Mouse (Mus musculus) gastrocnemius, postnatal 25 days (tissue): Measurements from ENCODE around the gene Lman1l. TPM values are rescaled to one million over a fixed set of nuclear protein-coding genes. Genes with fewer than 3 reads are reported as not detected.
A peak's percentile ranks its signal among the peaks of the same experiment; 100 is the strongest.

Source experiments
- DNase-seq: peaks from one replicate; pipeline ENCODE4 v3.0.0; 2022
- long read RNA-seq, 2 experiments: library from polyadenylated mRNA; stranded (forward); transcript quantifications; one replicate each; pipeline ENCODE4 v2.0.0; 2021
- total RNA-seq, 2 experiments: library from RNA; stranded (reverse); gene quantifications; 1 replicate in 1 of 2; 2 replicates in 1 of 2; pipeline ENCODE4 v1.2.3; 2021

Gene Lman1l
- not detected for total RNA-seq
- long read RNA-seq, experiment 1: 0 reads
- long read RNA-seq, experiment 2: 0 reads

GRCm38 (mm10) chr9:57620674-57621073 is at the start of gene Lman1l:
Gene Lman1l (minus strand): TSS chr9:57620774.
- DNase-seq: no peak

- DNase-seq: no peak
Observed at GRCm38 (mm10) chr9:57669566-57669965, 49.0 kb upstream of the Lman1l start.

- DNase-seq: no peak
Observed at GRCm38 (mm10) chr9:57668277-57668676, 47.7 kb upstream of the Lman1l start.

GRCm38 (mm10) chr9:57667817-57668216 is 47.2 kb upstream of the Lman1l start:
- no peak for DNase-seq

- no peak for DNase-seq
Observed at GRCm38 (mm10) chr9:57667136-57667535, 46.6 kb upstream of the Lman1l start.

GRCm38 (mm10) chr9:57666536-57666935 is 46.0 kb upstream of the Lman1l start:
- DNase-seq: no peak

- DNase-seq: no peak
Observed at GRCm38 (mm10) chr9:57664616-57665015, 44.0 kb upstream of the Lman1l start.

GRCm38 (mm10) chr9:57661552-57661951 is 41.0 kb upstream of the Lman1l start:
- no peak for DNase-seq

GRCm38 (mm10) chr9:57660501-57660900 is 39.9 kb upstream of the Lman1l start:
- DNase-seq: no peak

GRCm38 (mm10) chr9:57659774-57660173 is 39.2 kb upstream of the Lman1l start:
- DNase-seq: peak; percentile 63

GRCm38 (mm10) chr9:57658970-57659369 is 38.4 kb upstream of the Lman1l start:
- DNase-seq: no peak

GRCm38 (mm10) chr9:57657843-57658242 is 37.3 kb upstream of the Lman1l start:
- DNase-seq: no peak

- DNase-seq: peak; percentile 32
Observed at GRCm38 (mm10) chr9:57656631-57657350, 36.2 kb upstream of the Lman1l start.

- DNase-seq: peak; percentile 84
Observed at GRCm38 (mm10) chr9:57655749-57656148, 35.2 kb upstream of the Lman1l start.

GRCm38 (mm10) chr9:57654966-57655365 is 34.4 kb upstream of the Lman1l start:
- DNase-seq: no peak

GRCm38 (mm10) chr9:57653283-57653682 is 32.7 kb upstream of the Lman1l start, which contains the start of gene Csk:
Gene Csk (minus strand): TSS chr9:57653631.
- DNase-seq: no peak

GRCm38 (mm10) chr9:57652855-57653254 is 32.3 kb upstream of the Lman1l start:
- no peak for DNase-seq

GRCm38 (mm10) chr9:57652351-57652750 is 31.8 kb upstream of the Lman1l start:
- no peak for DNase-seq

GRCm38 (mm10) chr9:57650786-57651311 is 30.3 kb upstream of the Lman1l start:
- no peak for DNase-seq

- no peak for DNase-seq
Observed at GRCm38 (mm10) chr9:57650130-57650785, 29.7 kb upstream of the Lman1l start.

- no peak for DNase-seq
Observed at GRCm38 (mm10) chr9:57647286-57648108, 26.9 kb upstream of the Lman1l start.

GRCm38 (mm10) chr9:57646551-57647103 is 26.1 kb upstream of the Lman1l start:
- DNase-seq: no peak
